Mouse (Mus musculus): ENCODE measurements around the gene Ggt5. TPM values are rescaled to one million over a fixed set of nuclear protein-coding genes. Genes with fewer than 3 reads are reported as not detected.

The Ggt5 gene
- polyA plus RNA-seq, 1 experiment = 23.1 TPM

- Histone ChIP-seq H3K4me1 (ENCODE audit: control insufficient read depth, insufficient read depth, low read length) (no peaks in the 10 kb centered on the region), H3K27ac (ENCODE audit: control insufficient read depth, insufficient read depth, low read depth, low read length, poor library complexity) (no peak overlapping the region), H3K4me3 (replicated peaks; ENCODE audit: control insufficient read depth, low read depth, low read length) (no peak overlapping the region)
- WGBS = 89% methylated on average over 6 of the region's 6 CpGs
- TF ChIP-seq CTCF (IDR thresholded peaks at IDR 0.05; ENCODE audit: control insufficient read depth, insufficient read depth, low read length) = no peak
- no peak for TF ChIP-seq POLR2A (IDR thresholded peaks at IDR 0.05; ENCODE audit: borderline replicate concordance, control insufficient read depth, low read depth, low read length)
Observed at GRCm38 (mm10) chr10:75650306-75650902, 61.3 kb downstream of the Ggt5 start.

GRCm38 (mm10) chr10:75651381-75652068 is 62.4 kb downstream of the Ggt5 start:
- TF ChIP-seq POLR2A (IDR thresholded peaks at IDR 0.05; ENCODE audit: borderline replicate concordance, control insufficient read depth, low read depth, low read length) = no peak
- no peak for TF ChIP-seq CTCF (IDR thresholded peaks at IDR 0.05; ENCODE audit: control insufficient read depth, insufficient read depth, low read length)
- H3K27ac ChIP-seq (ENCODE audit: control insufficient read depth, insufficient read depth, low read depth, low read length, poor library complexity) = no peak overlapping the region
- WGBS = 94% methylated on average over 16 of the region's 16 CpGs
- H3K4me3 ChIP-seq (replicated peaks; ENCODE audit: control insufficient read depth, low read depth, low read length) = no peak overlapping the region
- no peaks in the 10 kb centered on the region for H3K4me1 ChIP-seq (ENCODE audit: control insufficient read depth, insufficient read depth, low read length)

GRCm38 (mm10) chr10:75654053-75654452 is 64.9 kb downstream of the Ggt5 start:
- WGBS = 73% methylated on average over 4 of the region's 4 CpGs
- no peak overlapping the region for H3K27ac ChIP-seq (ENCODE audit: control insufficient read depth, insufficient read depth, low read depth, low read length, poor library complexity)
- no peaks in the 10 kb centered on the region for H3K4me1 ChIP-seq (ENCODE audit: control insufficient read depth, insufficient read depth, low read length)
- H3K4me3 ChIP-seq (replicated peaks; ENCODE audit: control insufficient read depth, low read depth, low read length) = no peak overlapping the region
- no peak for TF ChIP-seq CTCF (IDR thresholded peaks at IDR 0.05; ENCODE audit: control insufficient read depth, insufficient read depth, low read length)
- no peak for TF ChIP-seq POLR2A (IDR thresholded peaks at IDR 0.05; ENCODE audit: borderline replicate concordance, control insufficient read depth, low read depth, low read length)

GRCm38 (mm10) chr10:75657165-75657564 is 68.0 kb downstream of the Ggt5 start:
- Histone ChIP-seq H3K4me1 (ENCODE audit: control insufficient read depth, insufficient read depth, low read length) (no peaks in the 10 kb centered on the region), H3K4me3 (replicated peaks; ENCODE audit: control insufficient read depth, low read depth, low read length) (no peak overlapping the region), H3K27ac (ENCODE audit: control insufficient read depth, insufficient read depth, low read depth, low read length, poor library complexity) (no peak overlapping the region; the same call in 1 of the 2 replicates)
- 91% methylated on average over 5 of the region's 5 CpGs for WGBS
- TF ChIP-seq POLR2A (IDR thresholded peaks at IDR 0.05; ENCODE audit: borderline replicate concordance, control insufficient read depth, low read depth, low read length) = no peak
- TF ChIP-seq CTCF (IDR thresholded peaks at IDR 0.05; ENCODE audit: control insufficient read depth, insufficient read depth, low read length) = no peak

GRCm38 (mm10) chr10:75657772-75658171 is 68.6 kb downstream of the Ggt5 start:
- WGBS = 95% methylated on average over 7 of the region's 7 CpGs
- Histone ChIP-seq H3K4me3 (replicated peaks; ENCODE audit: control insufficient read depth, low read depth, low read length) (no peak overlapping the region), H3K27ac (ENCODE audit: control insufficient read depth, insufficient read depth, low read depth, low read length, poor library complexity) (no peak overlapping the region; the same call in 1 of the 2 replicates), H3K4me1 (ENCODE audit: control insufficient read depth, insufficient read depth, low read length) (no peaks in the 10 kb centered on the region)
- TF ChIP-seq CTCF (IDR thresholded peaks at IDR 0.05; ENCODE audit: control insufficient read depth, insufficient read depth, low read length) (no peak), POLR2A (IDR thresholded peaks at IDR 0.05; ENCODE audit: borderline replicate concordance, control insufficient read depth, low read depth, low read length) (no peak)

- 88% methylated on average over 6 of the region's 6 CpGs for WGBS
- TF ChIP-seq CTCF (IDR thresholded peaks at IDR 0.05; ENCODE audit: control insufficient read depth, insufficient read depth, low read length) (no peak), POLR2A (IDR thresholded peaks at IDR 0.05; ENCODE audit: borderline replicate concordance, control insufficient read depth, low read depth, low read length) (no peak)
- Histone ChIP-seq H3K27ac (ENCODE audit: control insufficient read depth, insufficient read depth, low read depth, low read length, poor library complexity) (no peak overlapping the region), H3K4me1 (ENCODE audit: control insufficient read depth, insufficient read depth, low read length) (no peaks in the 10 kb centered on the region), H3K4me3 (replicated peaks; ENCODE audit: control insufficient read depth, low read depth, low read length) (no peak overlapping the region)
Observed at GRCm38 (mm10) chr10:75661381-75661780, 72.2 kb downstream of the Ggt5 start.

- Histone ChIP-seq H3K4me3 (replicated peaks; ENCODE audit: control insufficient read depth, low read depth, low read length) (no peak overlapping the region), H3K27ac (ENCODE audit: control insufficient read depth, insufficient read depth, low read depth, low read length, poor library complexity) (no peak overlapping the region), H3K4me1 (ENCODE audit: control insufficient read depth, insufficient read depth, low read length) (no peaks in the 10 kb centered on the region)
- WGBS = 89% methylated on average over 3 of the region's 3 CpGs
- TF ChIP-seq CTCF (IDR thresholded peaks at IDR 0.05; ENCODE audit: control insufficient read depth, insufficient read depth, low read length) = no peak
- no peak for TF ChIP-seq POLR2A (IDR thresholded peaks at IDR 0.05; ENCODE audit: borderline replicate concordance, control insufficient read depth, low read depth, low read length)
Observed at GRCm38 (mm10) chr10:75661876-75662275, 72.7 kb downstream of the Ggt5 start.

- H3K4me3 ChIP-seq (replicated peaks; ENCODE audit: control insufficient read depth, low read depth, low read length) = no peak overlapping the region
- no peaks in the 10 kb centered on the region for H3K4me1 ChIP-seq (ENCODE audit: control insufficient read depth, insufficient read depth, low read length)
- TF ChIP-seq POLR2A (IDR thresholded peaks at IDR 0.05; ENCODE audit: borderline replicate concordance, control insufficient read depth, low read depth, low read length) (no peak), CTCF (IDR thresholded peaks at IDR 0.05; ENCODE audit: control insufficient read depth, insufficient read depth, low read length) (no peak)
- WGBS = 85% methylated on average over 4 of the region's 4 CpGs
- H3K27ac ChIP-seq (ENCODE audit: control insufficient read depth, insufficient read depth, low read depth, low read length, poor library complexity) = no peak overlapping the region
Observed at GRCm38 (mm10) chr10:75662575-75662974, 73.4 kb downstream of the Ggt5 start.

Data from bone marrow, adult 2 months (tissue).